Mouse (Mus musculus): ENCODE measurements around the gene Trak1. TPM values are rescaled to one million over a fixed set of nuclear protein-coding genes. Genes with fewer than 3 reads are reported as not detected.
A peak's percentile ranks its signal among the peaks of the same experiment; 100 is the strongest.

Trak1 gene
- total RNA-seq, 1 experiment = 18.9 TPM

- TF ChIP-seq ZC3H11A (IDR thresholded peaks at IDR 0.05; ENCODE audit: borderline replicate concordance, low read depth, low read length) = no peak
- no peak for TF ChIP-seq CHD2 (IDR thresholded peaks at IDR 0.05; ENCODE audit: low read depth, low read length)
- TF ChIP-seq ZNF384 (IDR thresholded peaks at IDR 0.05; ENCODE audit: low read depth, low read length) = no peak
- no peak for TF ChIP-seq MAFK (IDR thresholded peaks at IDR 0.05; ENCODE audit: insufficient read depth, low read depth, low read length)
- no peak for TF ChIP-seq HCFC1 (IDR thresholded peaks at IDR 0.05; ENCODE audit: borderline replicate concordance, insufficient read depth, low read length)
- in situ Hi-C loops (cut with MboI; ENCODE audit: low sequenced_read_pairs in 2 of 2, unreplicated experiment in 2 of 2) = loop anchor here in 1 of 2 experiments (5.0 kb wide), 1 partner anchor 50 kb away; no protein-coding TSS in a partner anchor
- H3K4me3 ChIP-seq (ENCODE audit: insufficient read depth in 1 of 2, low read depth in 1 of 2, low read length in 2 of 2, poor library complexity in 1 of 2, severe bottlenecking in 1 of 2) = no peak overlapping the region
- peaks cover 11 to 38% of the 10 kb centered on the region in 2 experiments for H3K4me1 ChIP-seq (ENCODE audit: control insufficient read depth in 2 of 2, insufficient read depth in 2 of 2, low read length in 2 of 2, poor library complexity in 1 of 2)
- no peak overlapping the region for H3K27ac ChIP-seq (ENCODE audit: insufficient read depth, low read depth, low read length, poor library complexity, severe bottlenecking)
- DNase-seq (ENCODE audit: low read depth, low spot score) = no peak
- no peaks in the 10 kb centered on the region; the same call in 1 of the 2 replicates for H3K36me3 ChIP-seq (ENCODE audit: control insufficient read depth, insufficient read depth, low read length, poor library complexity, severe bottlenecking)
- no peak overlapping the region for H3K9ac ChIP-seq (ENCODE audit: insufficient read depth, low read depth, low read length, poor library complexity, severe bottlenecking)
- no peaks in the 10 kb centered on the region for H3K9me3 ChIP-seq (ENCODE audit: control insufficient read depth, insufficient read depth, low read depth, low read length)
Measured at GRCm38 (mm10) chr9:121302543-121302942, 5.2 kb downstream of the Trak1 start.

- H3K9ac ChIP-seq (ENCODE audit: insufficient read depth, low read depth, low read length, poor library complexity, severe bottlenecking) = no peak overlapping the region
- in situ Hi-C loops (cut with MboI; ENCODE audit: low sequenced_read_pairs in 2 of 2, unreplicated experiment in 2 of 2) = loop anchor here in 1 of 2 experiments (5.0 kb wide), 1 partner anchor 49 kb away; no protein-coding TSS in a partner anchor
- no peaks in the 10 kb centered on the region; the same call in 1 of the 2 replicates for H3K36me3 ChIP-seq (ENCODE audit: control insufficient read depth, insufficient read depth, low read length, poor library complexity, severe bottlenecking)
- H3K27ac ChIP-seq (ENCODE audit: insufficient read depth, low read depth, low read length, poor library complexity, severe bottlenecking) = 0 out of 2 replicates have a peak overlapping the region, but pooled peaks have one; percentile 1
- TF ChIP-seq ZC3H11A (IDR thresholded peaks at IDR 0.05; ENCODE audit: borderline replicate concordance, low read depth, low read length) = no peak
- TF ChIP-seq HCFC1 (IDR thresholded peaks at IDR 0.05; ENCODE audit: borderline replicate concordance, insufficient read depth, low read length) = no peak
- TF ChIP-seq ZNF384 (IDR thresholded peaks at IDR 0.05; ENCODE audit: low read depth, low read length) = no peak
- TF ChIP-seq MAFK (IDR thresholded peaks at IDR 0.05; ENCODE audit: insufficient read depth, low read depth, low read length) = no peak
- no peak for TF ChIP-seq CHD2 (IDR thresholded peaks at IDR 0.05; ENCODE audit: low read depth, low read length)
- no peaks in the 10 kb centered on the region for H3K9me3 ChIP-seq (ENCODE audit: control insufficient read depth, insufficient read depth, low read depth, low read length)
- no peak for DNase-seq (ENCODE audit: low read depth, low spot score)
- H3K4me3 ChIP-seq (ENCODE audit: insufficient read depth in 1 of 2, low read depth in 1 of 2, low read length in 2 of 2, poor library complexity in 1 of 2, severe bottlenecking in 1 of 2) = no peak overlapping the region
- H3K4me1 ChIP-seq (ENCODE audit: control insufficient read depth in 2 of 2, insufficient read depth in 2 of 2, low read length in 2 of 2, poor library complexity in 1 of 2) = peaks cover 11 to 40% of the 10 kb centered on the region in 2 experiments
Measured at GRCm38 (mm10) chr9:121303086-121303485, 5.8 kb downstream of the Trak1 start.

GRCm38 (mm10) chr9:121303748-121304147 lies 6.4 kb downstream of the Trak1 start:
- no peaks in the 10 kb centered on the region for H3K9me3 ChIP-seq (ENCODE audit: control insufficient read depth, insufficient read depth, low read depth, low read length)
- H3K36me3 ChIP-seq (ENCODE audit: control insufficient read depth, insufficient read depth, low read length, poor library complexity, severe bottlenecking) = no peaks in the 10 kb centered on the region; the same call in 1 of the 2 replicates
- in situ Hi-C loops (cut with MboI; ENCODE audit: low sequenced_read_pairs in 2 of 2, unreplicated experiment in 2 of 2) = loop anchor here in 1 of 2 experiments (5.0 kb wide), 1 partner anchor 49 kb away; no protein-coding TSS in a partner anchor
- H3K4me3 ChIP-seq (ENCODE audit: insufficient read depth in 1 of 2, low read depth in 1 of 2, low read length in 2 of 2, poor library complexity in 1 of 2, severe bottlenecking in 1 of 2) = no peak overlapping the region
- peaks cover 11 to 40% of the 10 kb centered on the region in 2 experiments for H3K4me1 ChIP-seq (ENCODE audit: control insufficient read depth in 2 of 2, insufficient read depth in 2 of 2, low read length in 2 of 2, poor library complexity in 1 of 2)
- H3K9ac ChIP-seq (ENCODE audit: insufficient read depth, low read depth, low read length, poor library complexity, severe bottlenecking) = peak overlapping the region; percentile 5; the same call in 1 of the 2 replicates
- TF ChIP-seq ZNF384 (IDR thresholded peaks at IDR 0.05; ENCODE audit: low read depth, low read length) (no peak), ZC3H11A (IDR thresholded peaks at IDR 0.05; ENCODE audit: borderline replicate concordance, low read depth, low read length) (no peak), MAFK (IDR thresholded peaks at IDR 0.05; ENCODE audit: insufficient read depth, low read depth, low read length) (no peak), CHD2 (IDR thresholded peaks at IDR 0.05; ENCODE audit: low read depth, low read length) (no peak), HCFC1 (IDR thresholded peaks at IDR 0.05; ENCODE audit: borderline replicate concordance, insufficient read depth, low read length) (no peak)
- H3K27ac ChIP-seq (ENCODE audit: insufficient read depth, low read depth, low read length, poor library complexity, severe bottlenecking) = peak overlapping the region; percentile 1; the same call in 1 of the 2 replicates
- no peak for DNase-seq (ENCODE audit: low read depth, low spot score)

GRCm38 (mm10) chr9:121304520-121304919 lies 7.2 kb downstream of the Trak1 start:
- H3K4me3 ChIP-seq (ENCODE audit: insufficient read depth in 1 of 2, low read depth in 1 of 2, low read length in 2 of 2, poor library complexity in 1 of 2, severe bottlenecking in 1 of 2) = no peak overlapping the region
- no peaks in the 10 kb centered on the region for H3K9me3 ChIP-seq (ENCODE audit: control insufficient read depth, insufficient read depth, low read depth, low read length)
- DNase-seq (ENCODE audit: low read depth, low spot score) = no peak
- in situ Hi-C loops (cut with MboI; ENCODE audit: low sequenced_read_pairs in 2 of 2, unreplicated experiment in 2 of 2) = loop anchor here in 1 of 2 experiments (5.0 kb wide), 1 partner anchor 48 kb away; no protein-coding TSS in a partner anchor
- no peak overlapping the region for H3K27ac ChIP-seq (ENCODE audit: insufficient read depth, low read depth, low read length, poor library complexity, severe bottlenecking)
- peaks cover 13 to 40% of the 10 kb centered on the region in 2 experiments for H3K4me1 ChIP-seq (ENCODE audit: control insufficient read depth in 2 of 2, insufficient read depth in 2 of 2, low read length in 2 of 2, poor library complexity in 1 of 2)
- H3K9ac ChIP-seq (ENCODE audit: insufficient read depth, low read depth, low read length, poor library complexity, severe bottlenecking) = no peak overlapping the region
- no peaks in the 10 kb centered on the region; the same call in 1 of the 2 replicates for H3K36me3 ChIP-seq (ENCODE audit: control insufficient read depth, insufficient read depth, low read length, poor library complexity, severe bottlenecking)
- TF ChIP-seq MAFK (IDR thresholded peaks at IDR 0.05; ENCODE audit: insufficient read depth, low read depth, low read length) = no peak
- no peak for TF ChIP-seq ZC3H11A (IDR thresholded peaks at IDR 0.05; ENCODE audit: borderline replicate concordance, low read depth, low read length)
- TF ChIP-seq HCFC1 (IDR thresholded peaks at IDR 0.05; ENCODE audit: borderline replicate concordance, insufficient read depth, low read length) = no peak
- no peak for TF ChIP-seq ZNF384 (IDR thresholded peaks at IDR 0.05; ENCODE audit: low read depth, low read length)
- TF ChIP-seq CHD2 (IDR thresholded peaks at IDR 0.05; ENCODE audit: low read depth, low read length) = no peak

All from ES-E14 (cell line).